Mouse (Mus musculus): ENCODE results near the gene Specc1l. TPM values are rescaled to one million over a fixed set of nuclear protein-coding genes. Genes with fewer than 3 reads are reported as not detected.

The Specc1l gene
- polyA plus RNA-seq, 1 experiment from 2014 or later: 48.2 TPM

DNA sequence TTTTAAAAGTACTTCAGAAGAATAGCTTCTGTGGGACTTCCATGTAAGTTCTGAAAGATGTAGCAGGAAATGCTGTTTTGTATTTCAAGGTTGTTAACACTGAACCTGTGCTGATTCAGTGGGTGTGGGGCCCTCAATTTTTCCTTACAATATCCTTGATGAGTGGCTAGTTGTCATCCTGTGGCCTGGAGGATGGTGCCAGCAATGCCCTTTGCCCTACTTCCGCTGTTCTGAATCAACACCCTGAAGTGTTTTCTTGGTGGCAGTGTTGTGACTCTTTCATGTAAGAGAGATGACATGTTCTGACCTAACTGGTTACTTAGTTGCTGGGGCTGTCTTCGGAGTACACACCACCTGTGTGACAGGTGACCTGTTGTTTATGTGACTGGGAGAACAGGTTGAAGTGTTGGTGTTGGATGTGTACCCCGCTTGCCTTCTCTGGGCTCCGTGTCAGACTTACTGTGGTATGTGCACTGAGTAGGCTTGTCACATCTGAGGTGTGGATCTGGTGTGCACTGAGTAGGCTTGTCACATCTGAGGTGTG, 20.8 kb downstream of the Specc1l start:
- Histone ChIP-seq H3K4me2 (ENCODE audit: low read depth, low read length) (no peak overlapping the region), H3K9me3 (ENCODE audit: control insufficient read depth, low read length) (no peaks in the 10 kb centered on the region)
- no peak for ATAC-seq (ENCODE audit: low read depth)

GRCm38 (mm10) chr10:75233489-75233888, 21.6 kb downstream of the Specc1l start:
- 58% methylated on average over 2 of the region's 2 CpGs for WGBS
- H3K4me1 ChIP-seq (replicated peaks; ENCODE audit: control insufficient read depth, insufficient read depth, low read length): 0 out of 2 replicates have a peak, but pooled peaks cover 5% of the 10 kb centered on the region
- H3K27ac ChIP-seq (ENCODE audit: low read length): no peak overlapping the region
- H3K4me3 ChIP-seq (ENCODE audit: low read length): no peak overlapping the region
- H3K36me3 ChIP-seq (ENCODE audit: control insufficient read depth, insufficient read depth, low read length): peaks cover 13% of the 10 kb centered on the region
- H3K9me3 ChIP-seq (ENCODE audit: control insufficient read depth, low read length): no peaks in the 10 kb centered on the region
- 0 out of 2 replicates have a peak, but pooled peaks have one; percentile 71 for ATAC-seq (ENCODE audit: low read depth)
- no peaks in the 10 kb centered on the region for H3K27me3 ChIP-seq (ENCODE audit: control insufficient read depth, insufficient read depth, low read depth, low read length)
- no peak overlapping the region for H3K4me2 ChIP-seq (ENCODE audit: low read depth, low read length)
- no peak overlapping the region for H3K9ac ChIP-seq (ENCODE audit: low read length)

More for the DNA sequence above, 20.8 kb downstream of the Specc1l start:
- Histone ChIP-seq H3K4me1 (replicated peaks; ENCODE audit: control insufficient read depth, insufficient read depth, low read length) (0 out of 2 replicates have a peak, but pooled peaks cover 5% of the 10 kb centered on the region), H3K4me3 (ENCODE audit: low read length) (no peak overlapping the region), H3K27ac (ENCODE audit: low read length) (no peak overlapping the region), H3K27me3 (ENCODE audit: control insufficient read depth, insufficient read depth, low read depth, low read length) (no peaks in the 10 kb centered on the region), H3K36me3 (ENCODE audit: control insufficient read depth, insufficient read depth, low read length) (peaks cover 13% of the 10 kb centered on the region), H3K9ac (ENCODE audit: low read length) (no peak overlapping the region)
- WGBS: 92% methylated on average over 4 of the region's 4 CpGs

DNA sequence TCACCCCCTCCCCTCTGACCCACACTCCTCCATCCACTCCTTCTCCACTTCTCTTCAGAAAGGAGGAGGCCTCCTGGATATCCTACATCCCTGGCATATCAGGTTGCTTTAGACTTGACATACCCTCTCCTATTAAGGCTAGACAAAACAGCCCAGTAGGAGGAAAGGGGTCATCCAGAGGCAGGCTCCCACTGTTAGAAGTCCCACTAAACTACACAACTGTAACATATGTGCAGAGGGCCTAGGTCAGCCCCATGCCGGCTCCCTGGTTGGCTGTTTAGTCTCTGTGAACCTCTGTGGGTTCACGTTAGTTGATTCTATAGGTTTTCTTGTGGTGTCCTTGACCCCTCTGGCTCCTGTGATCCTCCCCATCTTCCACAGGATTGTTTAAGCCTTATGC, 23.9 kb downstream of the Specc1l start:
- no peak for ATAC-seq (ENCODE audit: low read depth)
- Histone ChIP-seq H3K9ac (ENCODE audit: low read length) (no peak overlapping the region), H3K36me3 (ENCODE audit: control insufficient read depth, insufficient read depth, low read length) (peaks cover 11% of the 10 kb centered on the region), H3K4me3 (ENCODE audit: low read length) (no peak overlapping the region), H3K4me1 (replicated peaks; ENCODE audit: control insufficient read depth, insufficient read depth, low read length) (0 out of 2 replicates have a peak, but pooled peaks cover 4% of the 10 kb centered on the region), H3K9me3 (ENCODE audit: control insufficient read depth, low read length) (no peaks in the 10 kb centered on the region), H3K27me3 (ENCODE audit: control insufficient read depth, insufficient read depth, low read depth, low read length) (no peaks in the 10 kb centered on the region), H3K4me2 (ENCODE audit: low read depth, low read length) (no peak overlapping the region), H3K27ac (ENCODE audit: low read length) (no peak overlapping the region)
- 92% methylated on average over 2 of the region's 2 CpGs for WGBS

DNA sequence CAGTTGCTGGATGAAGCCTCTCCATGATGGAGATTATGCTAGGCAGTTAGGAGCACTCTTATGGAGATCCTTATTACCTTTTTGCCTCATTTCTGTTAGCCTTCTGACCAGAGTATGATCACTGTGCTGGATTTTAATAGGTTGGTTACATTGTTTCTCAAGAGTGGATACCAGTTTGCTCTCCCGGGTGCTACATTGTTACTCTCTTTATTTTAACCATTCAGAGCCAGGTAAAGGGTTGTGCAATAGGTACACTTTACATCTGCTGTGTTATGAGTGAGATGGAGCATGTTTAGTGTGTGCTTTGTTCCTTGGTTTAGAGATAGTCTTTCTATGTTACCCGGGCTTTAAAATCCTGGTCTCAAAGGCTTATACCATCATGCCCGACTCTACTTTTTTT, 24.3 kb downstream of the Specc1l start:
- H3K4me2 ChIP-seq (ENCODE audit: low read depth, low read length): no peak overlapping the region
- no peaks in the 10 kb centered on the region for H3K4me1 ChIP-seq (replicated peaks; ENCODE audit: control insufficient read depth, insufficient read depth, low read length)
- WGBS: 76% methylated on average over 3 of the region's 3 CpGs
- peaks cover 7% of the 10 kb centered on the region for H3K36me3 ChIP-seq (ENCODE audit: control insufficient read depth, insufficient read depth, low read length)
- H3K27me3 ChIP-seq (ENCODE audit: control insufficient read depth, insufficient read depth, low read depth, low read length): no peaks in the 10 kb centered on the region
- H3K9me3 ChIP-seq (ENCODE audit: control insufficient read depth, low read length): no peaks in the 10 kb centered on the region
- H3K27ac ChIP-seq (ENCODE audit: low read length): no peak overlapping the region
- H3K4me3 ChIP-seq (ENCODE audit: low read length): no peak overlapping the region
- H3K9ac ChIP-seq (ENCODE audit: low read length): no peak overlapping the region
- ATAC-seq (ENCODE audit: low read depth): no peak

- ATAC-seq (ENCODE audit: low read depth): no peak
These were observed 25.3 kb downstream of the Specc1l start for GRCm38 (mm10) chr10:75237166-75237565.

GRCm38 (mm10) chr10:75240583-75241250, 28.8 kb downstream of the Specc1l start:
- peaks cover 26% of the 10 kb centered on the region for H3K36me3 ChIP-seq (ENCODE audit: control insufficient read depth, insufficient read depth, low read length)

More at GRCm38 (mm10) chr10:75237166-75237565, 25.3 kb downstream of the Specc1l start:
- no peaks in the 10 kb centered on the region for H3K4me1 ChIP-seq (replicated peaks; ENCODE audit: control insufficient read depth, insufficient read depth, low read length)
- 92% methylated on average over 2 of the region's 2 CpGs for WGBS
- no peak overlapping the region for H3K4me3 ChIP-seq (ENCODE audit: low read length)
- no peaks in the 10 kb centered on the region for H3K9me3 ChIP-seq (ENCODE audit: control insufficient read depth, low read length)
- no peak overlapping the region for H3K27ac ChIP-seq (ENCODE audit: low read length)
- peaks cover 13% of the 10 kb centered on the region for H3K36me3 ChIP-seq (ENCODE audit: control insufficient read depth, insufficient read depth, low read length)
- H3K9ac ChIP-seq (ENCODE audit: low read length): no peak overlapping the region
- no peak overlapping the region for H3K4me2 ChIP-seq (ENCODE audit: low read depth, low read length)
- H3K27me3 ChIP-seq (ENCODE audit: control insufficient read depth, insufficient read depth, low read depth, low read length): no peaks in the 10 kb centered on the region

DNA sequence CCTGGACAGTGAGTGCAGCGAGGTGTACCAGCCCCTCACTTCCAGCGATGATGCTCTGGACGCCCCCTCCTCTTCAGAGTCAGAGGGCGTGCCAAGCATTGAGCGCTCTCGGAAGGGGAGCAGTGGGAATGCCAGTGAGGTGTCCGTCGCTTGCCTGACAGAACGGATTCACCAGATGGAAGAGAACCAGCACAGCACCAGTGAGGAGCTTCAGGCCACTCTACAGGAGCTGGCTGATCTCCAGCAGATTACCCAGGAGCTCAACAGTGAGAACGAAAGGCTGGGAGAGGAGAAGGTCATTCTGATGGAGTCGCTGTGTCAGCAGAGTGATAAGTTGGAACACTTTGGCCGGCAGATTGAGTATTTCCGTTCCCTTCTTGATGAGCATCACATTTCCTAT, 33.9 kb downstream of the Specc1l start:
- Histone ChIP-seq H3K9me3 (ENCODE audit: control insufficient read depth, low read length) (no peaks in the 10 kb centered on the region), H3K4me2 (ENCODE audit: low read depth, low read length) (no peak overlapping the region), H3K9ac (ENCODE audit: low read length) (no peak overlapping the region), H3K4me1 (replicated peaks; ENCODE audit: control insufficient read depth, insufficient read depth, low read length) (no peaks in the 10 kb centered on the region), H3K36me3 (ENCODE audit: control insufficient read depth, insufficient read depth, low read length) (peaks cover 47% of the 10 kb centered on the region), H3K27me3 (ENCODE audit: control insufficient read depth, insufficient read depth, low read depth, low read length) (no peaks in the 10 kb centered on the region), H3K27ac (ENCODE audit: low read length) (no peak overlapping the region), H3K4me3 (ENCODE audit: low read length) (no peak overlapping the region)
- 82% methylated on average over 13 of the region's 13 CpGs for WGBS
- no peak; the same call in 1 of the 2 replicates for ATAC-seq (ENCODE audit: low read depth)

More at GRCm38 (mm10) chr10:75240583-75241250, 28.8 kb downstream of the Specc1l start:
- H3K4me2 ChIP-seq (ENCODE audit: low read depth, low read length): no peak overlapping the region
- no peak for ATAC-seq (ENCODE audit: low read depth)
- H3K4me3 ChIP-seq (ENCODE audit: low read length): no peak overlapping the region
- H3K27me3 ChIP-seq (ENCODE audit: control insufficient read depth, insufficient read depth, low read depth, low read length): no peaks in the 10 kb centered on the region
- no peak overlapping the region for H3K27ac ChIP-seq (ENCODE audit: low read length)
- no peaks in the 10 kb centered on the region for H3K4me1 ChIP-seq (replicated peaks; ENCODE audit: control insufficient read depth, insufficient read depth, low read length)
- WGBS: 65% methylated on average over 8 of the region's 8 CpGs
- no peak overlapping the region for H3K9ac ChIP-seq (ENCODE audit: low read length)
- H3K9me3 ChIP-seq (ENCODE audit: control insufficient read depth, low read length): no peaks in the 10 kb centered on the region

- Histone ChIP-seq H3K4me1 (replicated peaks; ENCODE audit: control insufficient read depth, insufficient read depth, low read length) (no peaks in the 10 kb centered on the region), H3K9me3 (ENCODE audit: control insufficient read depth, low read length) (no peaks in the 10 kb centered on the region), H3K9ac (ENCODE audit: low read length) (no peak overlapping the region), H3K4me2 (ENCODE audit: low read depth, low read length) (no peak overlapping the region), H3K4me3 (ENCODE audit: low read length) (no peak overlapping the region), H3K27ac (ENCODE audit: low read length) (no peak overlapping the region), H3K27me3 (ENCODE audit: control insufficient read depth, insufficient read depth, low read depth, low read length) (no peaks in the 10 kb centered on the region), H3K36me3 (ENCODE audit: control insufficient read depth, insufficient read depth, low read length) (peaks cover 47% of the 10 kb centered on the region)
- no peak for ATAC-seq (ENCODE audit: low read depth)
- 90% methylated on average over 10 of the region's 10 CpGs for WGBS
These were observed 34.5 kb downstream of the Specc1l start for GRCm38 (mm10) chr10:75246331-75246730.

- WGBS: 61% methylated on average over 2 of the region's 2 CpGs
- H3K9me3 ChIP-seq (ENCODE audit: control insufficient read depth, low read length): no peaks in the 10 kb centered on the region
- H3K4me2 ChIP-seq (ENCODE audit: low read depth, low read length): no peak overlapping the region
- no peak overlapping the region for H3K9ac ChIP-seq (ENCODE audit: low read length)
- H3K4me1 ChIP-seq (replicated peaks; ENCODE audit: control insufficient read depth, insufficient read depth, low read length): peaks cover 3% of the 10 kb centered on the region
- no peak for ATAC-seq (ENCODE audit: low read depth)
- H3K27me3 ChIP-seq (ENCODE audit: control insufficient read depth, insufficient read depth, low read depth, low read length): no peaks in the 10 kb centered on the region
- H3K4me3 ChIP-seq (ENCODE audit: low read length): no peak overlapping the region
- H3K27ac ChIP-seq (ENCODE audit: low read length): no peak overlapping the region
- peaks cover 21% of the 10 kb centered on the region for H3K36me3 ChIP-seq (ENCODE audit: control insufficient read depth, insufficient read depth, low read length)
These were observed 39.1 kb downstream of the Specc1l start for GRCm38 (mm10) chr10:75251011-75251410.

Data from lung, embryonic 16.5 days (tissue).